In genomic region chr1:133452564-133453165, GRCm38 (mm10) we compare ENCODE assay signal across 11 mouse cellular contexts. TPM values are rescaled to one million over a fixed set of nuclear protein-coding genes. Genes with fewer than 3 reads are reported as not detected.
DNase-seq lines count a peak whose midpoint lies in the region; ATAC-seq and TF ChIP-seq lines count a peak whose summit lies in the region.
"Had no signal": no experiment of that assay in that cellular context is flagged by ENCODE, and none has a peak within 500 bp of the region (broad histone marks: within the 10 kb centered on the region; RNA-seq: fewer than 3 reads in every experiment).

No protein-coding gene starts in this region.

- H3K9ac ChIP-seq in intestine, embryonic 14.5 days (ENCODE audit: low read length): no peak overlapping the region
- no peak overlapping the region for H3K9ac ChIP-seq in limb, embryonic 13.5 days
- H3K9ac ChIP-seq: forebrain, postnatal 0 days had no signal

- peaks cover 34% of the 10 kb centered on the region for H3K4me1 ChIP-seq in heart, embryonic 10.5 days
- peaks cover 4% of the 10 kb centered on the region; the same call in 1 of the 2 replicates for H3K4me1 ChIP-seq in intestine, embryonic 14.5 days (replicated peaks; ENCODE audit: control insufficient read depth, insufficient read depth, low read length)
- H3K4me1 ChIP-seq in limb, embryonic 13.5 days: peaks cover 16% of the 10 kb centered on the region

- TF ChIP-seq CTCF in layer of hippocampus, adult 2 months (conservative IDR thresholded peaks at IDR 0.05): no peak

- intact Hi-C loops in heart, postnatal 14 days (cut with DNase I): no loop called here

- no peaks in the 10 kb centered on the region for H3K9me3 ChIP-seq in heart, embryonic 10.5 days
- no peaks in the 10 kb centered on the region for H3K9me3 ChIP-seq in intestine, embryonic 14.5 days (ENCODE audit: control insufficient read depth, low read length)
- H3K9me3 ChIP-seq in limb, embryonic 13.5 days: no peaks in the 10 kb centered on the region

- H3K27me3 ChIP-seq in heart, embryonic 10.5 days (ENCODE audit: insufficient read depth, poor library complexity, severe bottlenecking): 0 out of 2 replicates have a peak, but pooled peaks cover under 1% of the 10 kb centered on the region
- no peaks in the 10 kb centered on the region for H3K27me3 ChIP-seq in intestine, embryonic 14.5 days (replicated peaks; ENCODE audit: control insufficient read depth, insufficient read depth, low read length)
- H3K27me3 ChIP-seq in limb, embryonic 13.5 days: no peaks in the 10 kb centered on the region

- no peak overlapping the region for H3K4me3 ChIP-seq in heart, embryonic 10.5 days
- no peak overlapping the region for H3K4me3 ChIP-seq in intestine, embryonic 14.5 days (ENCODE audit: low read depth, low read length)
- no peak overlapping the region for H3K4me3 ChIP-seq in limb, embryonic 13.5 days
- no peak overlapping the region for H3K4me3 ChIP-seq in layer of hippocampus, adult 2 months

- H3K4me2 ChIP-seq in intestine, embryonic 14.5 days (ENCODE audit: low read length): no peak overlapping the region
- no peak overlapping the region for H3K4me2 ChIP-seq in limb, embryonic 13.5 days (replicated peaks)

- H3K27ac ChIP-seq in heart, embryonic 10.5 days: peak overlapping the region; percentile 78
- H3K27ac ChIP-seq in intestine, embryonic 14.5 days (ENCODE audit: low read depth): peak overlapping the region; percentile 39; the same call in 1 of the 2 replicates
- peak overlapping the region; percentile 22; the same call in 1 of the 2 replicates for H3K27ac ChIP-seq in limb, embryonic 13.5 days
- H3K27ac ChIP-seq in layer of hippocampus, adult 2 months: no peak overlapping the region

- H3K36me3 ChIP-seq in heart, embryonic 10.5 days: no peaks in the 10 kb centered on the region
- H3K36me3 ChIP-seq in intestine, embryonic 14.5 days (ENCODE audit: control insufficient read depth, insufficient read depth, low read length): no peaks in the 10 kb centered on the region
- H3K36me3 ChIP-seq in limb, embryonic 13.5 days: no peaks in the 10 kb centered on the region

- DNase-seq in heart, embryonic 10.5 days (ENCODE audit: low spot score): no peak
- no peak for DNase-seq in heart, postnatal 14 days
- peak; percentile 31 for DNase-seq in ES-CJ7 (ENCODE audit: low read depth, low spot score)
- peak; percentile 76 for DNase-seq in intestine, embryonic 14.5 days (ENCODE audit: low spot score)
- no peak for DNase-seq in layer of hippocampus, adult 2 months (ENCODE audit: low spot score in 2 of 2)
- no peak for DNase-seq in urinary bladder, postnatal 25 days (ENCODE audit: low spot score)
- DNase-seq in cerebellum, adult 9-11 months: no peak
- DNase-seq: cerebellum, postnatal 14 days; forebrain, postnatal 0 days; layer of hippocampus, postnatal 36 days had no signal

- 50% methylated on average over 10 of the region's 10 CpGs for WGBS in heart, embryonic 10.5 days
- 39% methylated on average over 10 of the region's 10 CpGs for WGBS in intestine, embryonic 14.5 days
- WGBS in limb, embryonic 13.5 days: 33% methylated on average over 10 of the region's 10 CpGs

- ATAC-seq in intestine, embryonic 14.5 days (replicated peaks; ENCODE audit: low FRiP score, low TSS enrichment, low read depth): peak; percentile 68
- ATAC-seq in limb, embryonic 13.5 days (ENCODE audit: low FRiP score, low read depth): no peak
- ATAC-seq: forebrain, postnatal 0 days had no signal

RNA-seq across cellular contexts. Expression of gene Sox13, which starts 28.5 kb away (rescaled TPM):
- 4.2 and 8.5 TPM in 2 replicates for polyA plus RNA-seq in heart, embryonic 10.5 days (2016; fragmentation: Nextera tagmentation; extraction: Ambion mirVana)
- total RNA-seq in heart, postnatal 14 days (2021): 10 to 100 TPM; 22.3 to 23.9 TPM
- polyA plus RNA-seq in intestine, embryonic 14.5 days (2014; fragmentation: Nextera tagmentation; extraction: Ambion mirVana): 12.1 and 12.3 TPM in 2 replicates
- polyA plus RNA-seq in limb, embryonic 13.5 days (2015; fragmentation: Nextera tagmentation; extraction: Ambion mirVana): 3.9 and 4.6 TPM in 2 replicates
- total RNA-seq in layer of hippocampus, adult 2 months (2021): 1 to 10 TPM; 6.3 to 9.4 TPM

Comparison
In these comparisons a context has a peak if more than half of its experiments do, and no peak if none do; other contexts are left out.
1. DNase-seq: peak in ES-CJ7 (single experiment) and intestine, embryonic 14.5 days (single experiment); none in heart, embryonic 10.5 days (single experiment), heart, postnatal 14 days (0 of 2), layer of hippocampus, adult 2 months (0 of 2), urinary bladder, postnatal 25 days (single experiment) and cerebellum, adult 9-11 months (single experiment).